Mouse (Mus musculus): ENCODE measurements around the gene Dnmt1. TPM values are rescaled to one million over a fixed set of nuclear protein-coding genes. Genes with fewer than 3 reads are reported as not detected.
A peak's percentile ranks its signal among the peaks of the same experiment; 100 is the strongest.

Gene Dnmt1
- polyA plus RNA-seq, 1 experiment from 2014 or later = 88.1 TPM

DNA sequence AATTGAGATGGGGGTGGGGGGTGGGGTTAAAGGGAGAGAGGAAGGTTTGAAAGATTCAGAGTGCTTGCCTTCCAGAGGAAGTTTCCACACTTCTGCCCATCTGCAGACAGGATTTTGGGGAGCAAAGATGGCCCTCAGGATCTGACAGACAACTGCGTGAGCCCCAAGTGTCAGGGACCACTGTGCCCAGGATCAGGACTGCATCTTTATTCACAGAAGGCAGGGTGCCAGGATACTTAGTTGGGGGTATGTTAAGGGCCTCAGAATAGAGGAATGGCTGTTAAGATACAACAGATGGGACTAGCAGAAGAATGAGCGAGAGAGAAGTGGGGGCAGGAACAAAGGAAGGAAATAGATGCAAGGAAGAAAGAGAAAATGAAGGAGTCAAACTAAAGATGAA, 73.1 kb downstream of the Dnmt1 start:
- Histone ChIP-seq H3K27me3 (ENCODE audit: control insufficient read depth, insufficient read depth, low read length) (no peaks in the 10 kb centered on the region), H3K9ac (replicated peaks; ENCODE audit: low read length) (no peak overlapping the region), H3K4me2 (ENCODE audit: low read depth, low read length) (no peak overlapping the region), H3K27ac (replicated peaks; ENCODE audit: low read depth, low read length) (no peak overlapping the region), H3K4me3 (ENCODE audit: low read depth, low read length) (no peak overlapping the region), H3K36me3 (replicated peaks; ENCODE audit: control insufficient read depth, insufficient read depth, low read depth, low read length) (peaks cover 7% of the 10 kb centered on the region), H3K9me3 (replicated peaks; ENCODE audit: control insufficient read depth, low read length) (no peaks in the 10 kb centered on the region), H3K4me1 (ENCODE audit: control insufficient read depth, insufficient read depth, low read length) (no peaks in the 10 kb centered on the region)
- 98% methylated on average over 2 of the region's 2 CpGs for WGBS
- ATAC-seq (replicated peaks; ENCODE audit: insufficient number of reproducible peaks, low FRiP score, low TSS enrichment, low read depth) (no peak), DNase-seq (ENCODE audit: low spot score) (no peak)

DNA sequence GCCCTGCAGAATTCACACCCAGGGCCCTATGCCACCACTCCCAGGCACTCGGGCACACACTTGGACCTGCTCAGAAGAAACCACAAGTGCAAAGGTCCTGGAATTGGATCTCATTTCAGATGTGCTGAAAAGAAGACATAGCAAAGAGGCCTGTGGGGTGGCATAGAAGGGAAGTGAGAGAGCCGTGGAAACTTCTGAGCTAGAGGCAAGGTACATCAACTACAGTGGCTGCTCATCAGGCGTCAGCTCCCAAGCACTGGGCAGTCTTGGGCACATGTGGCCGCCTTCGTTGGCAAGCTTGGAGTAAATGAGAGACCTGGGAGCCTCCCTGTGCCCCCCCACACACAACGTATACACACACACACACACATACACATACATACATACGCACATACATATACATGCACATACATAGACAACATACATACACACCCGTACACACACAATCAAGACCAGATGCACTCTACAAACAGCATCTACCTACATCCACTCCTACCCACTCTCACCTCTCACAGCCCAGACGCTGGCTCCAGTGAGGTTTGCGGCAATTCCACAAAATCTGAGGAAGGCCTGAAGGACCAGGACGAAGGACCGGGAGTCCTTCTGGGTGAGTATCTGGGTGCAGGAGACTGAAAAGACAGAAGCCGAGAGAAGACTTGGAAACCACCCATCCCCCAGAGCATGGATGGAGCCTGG, 80.4 kb downstream of the Dnmt1 start, which contains the start of gene Angptl6:
Angptl6 (minus strand) TSS at position 631 of the 696 bp plus-strand sequence.
- Histone ChIP-seq H3K9ac (replicated peaks; ENCODE audit: low read length) (peak within 1 kb of the TSS; percentile 72), H3K4me3 (ENCODE audit: low read depth, low read length) (peak within 1 kb of the TSS; percentile 38), H3K27ac (replicated peaks; ENCODE audit: low read depth, low read length) (peak within 1 kb of the TSS; percentile 70), H3K9me3 (replicated peaks; ENCODE audit: control insufficient read depth, low read length) (no peaks in the 10 kb centered on the region), H3K36me3 (replicated peaks; ENCODE audit: control insufficient read depth, insufficient read depth, low read depth, low read length) (no peaks in the 10 kb centered on the region), H3K4me2 (ENCODE audit: low read depth, low read length) (peak within 1 kb of the TSS; percentile 66), H3K27me3 (ENCODE audit: control insufficient read depth, insufficient read depth, low read length) (no peaks in the 10 kb centered on the region), H3K4me1 (ENCODE audit: control insufficient read depth, insufficient read depth, low read length) (no peaks in the 10 kb centered on the region)
- DNase-seq (ENCODE audit: low spot score) = no peak
- 94% methylated on average over 13 of the region's 13 CpGs for WGBS
- no peak for ATAC-seq (replicated peaks; ENCODE audit: insufficient number of reproducible peaks, low FRiP score, low TSS enrichment, low read depth)

DNA sequence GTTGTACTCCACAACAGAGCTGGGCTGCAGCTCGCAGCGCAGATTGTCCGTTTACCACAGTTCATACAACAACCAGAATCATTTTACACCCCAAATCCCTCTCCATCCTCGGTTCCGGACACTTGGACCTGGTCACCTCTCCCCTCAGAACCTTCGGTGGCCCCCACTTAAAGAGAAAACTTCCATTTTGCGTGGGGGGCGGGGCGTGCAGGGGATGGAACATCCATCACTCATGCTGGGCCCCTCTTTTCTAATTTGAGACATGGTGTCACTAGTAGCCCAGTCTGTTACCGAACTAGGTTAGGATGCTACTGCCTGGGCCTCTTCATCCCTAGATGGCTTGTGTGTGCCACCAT, 81.0 kb downstream of the Dnmt1 start:
- H3K27me3 ChIP-seq (ENCODE audit: control insufficient read depth, insufficient read depth, low read length) = no peaks in the 10 kb centered on the region
- H3K4me3 ChIP-seq (ENCODE audit: low read depth, low read length) = peak overlapping the region; percentile 38
- ATAC-seq (replicated peaks; ENCODE audit: insufficient number of reproducible peaks, low FRiP score, low TSS enrichment, low read depth) (peak; percentile 27; the same call in 1 of the 2 replicates), DNase-seq (ENCODE audit: low spot score) (no peak)
- peak overlapping the region; percentile 72 for H3K9ac ChIP-seq (replicated peaks; ENCODE audit: low read length)
- WGBS = 13% methylated on average over 10 of the region's 10 CpGs
- peak overlapping the region; percentile 70 for H3K27ac ChIP-seq (replicated peaks; ENCODE audit: low read depth, low read length)
- no peaks in the 10 kb centered on the region for H3K4me1 ChIP-seq (ENCODE audit: control insufficient read depth, insufficient read depth, low read length)
- peak overlapping the region; percentile 66 for H3K4me2 ChIP-seq (ENCODE audit: low read depth, low read length)
- no peaks in the 10 kb centered on the region for H3K9me3 ChIP-seq (replicated peaks; ENCODE audit: control insufficient read depth, low read length)
- H3K36me3 ChIP-seq (replicated peaks; ENCODE audit: control insufficient read depth, insufficient read depth, low read depth, low read length) = no peaks in the 10 kb centered on the region

DNA sequence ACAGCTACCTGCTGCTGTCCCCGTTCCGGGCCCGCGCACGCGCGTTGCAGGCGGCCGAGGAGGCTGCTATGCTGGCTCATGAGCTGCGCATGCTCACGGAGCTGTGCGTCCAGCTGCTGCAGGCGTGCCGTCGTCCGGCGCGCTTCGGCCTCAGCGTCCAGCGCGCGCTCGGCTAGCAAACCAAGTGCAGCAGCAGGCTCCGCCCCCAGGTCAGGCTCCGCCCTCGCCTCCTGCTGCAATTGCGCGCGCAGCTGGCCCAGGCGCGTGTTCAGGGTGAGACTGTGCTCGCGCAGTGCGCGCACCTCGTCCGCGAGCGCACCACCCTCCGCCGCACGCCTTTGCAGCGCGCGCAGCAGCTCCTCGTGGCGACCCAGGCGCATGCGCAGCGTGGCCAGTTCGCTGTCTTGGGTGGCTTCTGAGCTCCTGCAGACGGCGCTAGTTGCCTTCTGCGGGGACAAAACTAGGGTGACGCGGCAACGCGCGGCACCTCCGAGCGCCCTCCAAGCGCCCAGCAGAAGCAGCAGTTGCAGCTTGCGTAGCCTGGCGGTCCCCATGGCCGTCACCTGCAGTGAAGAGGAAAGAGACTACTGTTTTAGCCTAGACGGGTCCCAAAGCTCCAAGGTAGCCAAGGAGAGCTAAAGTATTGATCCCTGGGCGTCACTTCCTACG, 81.5 kb downstream of the Dnmt1 start:
- DNase-seq (ENCODE audit: low spot score) (peak; percentile 99), ATAC-seq (replicated peaks; ENCODE audit: insufficient number of reproducible peaks, low FRiP score, low TSS enrichment, low read depth) (peak; percentile 95)
- no peaks in the 10 kb centered on the region for H3K27me3 ChIP-seq (ENCODE audit: control insufficient read depth, insufficient read depth, low read length)
- no peaks in the 10 kb centered on the region for H3K36me3 ChIP-seq (replicated peaks; ENCODE audit: control insufficient read depth, insufficient read depth, low read depth, low read length)
- no peaks in the 10 kb centered on the region for H3K9me3 ChIP-seq (replicated peaks; ENCODE audit: control insufficient read depth, low read length)
- peak overlapping the region; percentile 72 for H3K9ac ChIP-seq (replicated peaks; ENCODE audit: low read length)
- H3K27ac ChIP-seq (replicated peaks; ENCODE audit: low read depth, low read length) = peak overlapping the region; percentile 70
- under 1% methylated on average over 68 of the region's 69 CpGs for WGBS
- no peaks in the 10 kb centered on the region for H3K4me1 ChIP-seq (ENCODE audit: control insufficient read depth, insufficient read depth, low read length)
- H3K4me2 ChIP-seq (ENCODE audit: low read depth, low read length) = peak overlapping the region; percentile 66
- peak overlapping the region; percentile 38 for H3K4me3 ChIP-seq (ENCODE audit: low read depth, low read length)

DNA sequence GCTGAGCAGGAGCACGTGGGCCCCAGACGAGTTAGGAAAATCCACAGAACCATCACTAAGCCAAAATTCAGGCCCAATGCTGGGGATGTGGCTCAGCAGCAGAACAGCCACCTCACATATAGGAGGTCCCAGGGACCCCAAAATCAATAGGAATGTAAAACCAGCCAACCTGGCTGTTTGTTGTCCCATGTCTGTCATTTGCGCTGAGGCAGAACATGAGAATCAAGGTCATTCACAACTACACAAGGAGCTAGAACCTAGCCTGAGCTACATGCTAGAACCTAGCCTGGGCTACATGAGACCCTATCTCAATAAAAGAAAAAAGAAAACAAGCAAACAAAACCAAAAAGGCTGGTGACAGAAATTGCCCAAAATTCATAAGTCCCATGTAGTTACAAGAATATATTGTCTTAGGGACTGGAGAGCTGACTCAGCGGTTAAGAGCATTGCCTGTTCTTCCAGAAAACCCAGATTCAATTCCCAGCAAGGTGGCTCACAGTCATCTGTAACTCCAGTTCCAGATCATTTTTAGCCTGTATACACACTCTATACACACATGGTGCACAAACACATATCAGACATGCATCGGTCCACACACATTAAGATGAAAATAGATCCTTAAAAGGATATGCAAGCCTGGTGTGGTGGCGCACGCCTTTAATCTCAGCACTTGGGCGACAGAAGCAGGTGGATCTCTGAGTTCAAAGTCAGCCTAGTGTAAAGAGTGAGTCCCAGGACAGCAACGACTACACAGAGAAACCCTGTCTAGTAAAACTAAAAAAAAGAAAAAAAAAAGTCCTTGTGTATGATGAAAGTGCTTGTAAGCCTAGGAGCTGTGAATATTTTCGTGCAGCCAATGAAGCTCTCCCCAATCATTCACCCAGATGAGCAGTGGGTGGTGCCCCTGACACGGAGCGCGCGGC, 82.3 kb downstream of the Dnmt1 start:
- DNase-seq (ENCODE audit: low spot score) (no peak), ATAC-seq (replicated peaks; ENCODE audit: insufficient number of reproducible peaks, low FRiP score, low TSS enrichment, low read depth) (0 out of 2 replicates have a peak, but pooled peaks have one; percentile 2)
- Histone ChIP-seq H3K4me3 (ENCODE audit: low read depth, low read length) (peak overlapping the region; percentile 38), H3K36me3 (replicated peaks; ENCODE audit: control insufficient read depth, insufficient read depth, low read depth, low read length) (no peaks in the 10 kb centered on the region), H3K27me3 (ENCODE audit: control insufficient read depth, insufficient read depth, low read length) (no peaks in the 10 kb centered on the region), H3K9me3 (replicated peaks; ENCODE audit: control insufficient read depth, low read length) (no peaks in the 10 kb centered on the region), H3K4me1 (ENCODE audit: control insufficient read depth, insufficient read depth, low read length) (no peaks in the 10 kb centered on the region), H3K27ac (replicated peaks; ENCODE audit: low read depth, low read length) (no peak overlapping the region), H3K4me2 (ENCODE audit: low read depth, low read length) (peak overlapping the region; percentile 40), H3K9ac (replicated peaks; ENCODE audit: low read length) (peak overlapping the region; percentile 32; the same call in 1 of the 2 replicates)
- WGBS = 34% methylated on average over 14 of the region's 14 CpGs

DNA sequence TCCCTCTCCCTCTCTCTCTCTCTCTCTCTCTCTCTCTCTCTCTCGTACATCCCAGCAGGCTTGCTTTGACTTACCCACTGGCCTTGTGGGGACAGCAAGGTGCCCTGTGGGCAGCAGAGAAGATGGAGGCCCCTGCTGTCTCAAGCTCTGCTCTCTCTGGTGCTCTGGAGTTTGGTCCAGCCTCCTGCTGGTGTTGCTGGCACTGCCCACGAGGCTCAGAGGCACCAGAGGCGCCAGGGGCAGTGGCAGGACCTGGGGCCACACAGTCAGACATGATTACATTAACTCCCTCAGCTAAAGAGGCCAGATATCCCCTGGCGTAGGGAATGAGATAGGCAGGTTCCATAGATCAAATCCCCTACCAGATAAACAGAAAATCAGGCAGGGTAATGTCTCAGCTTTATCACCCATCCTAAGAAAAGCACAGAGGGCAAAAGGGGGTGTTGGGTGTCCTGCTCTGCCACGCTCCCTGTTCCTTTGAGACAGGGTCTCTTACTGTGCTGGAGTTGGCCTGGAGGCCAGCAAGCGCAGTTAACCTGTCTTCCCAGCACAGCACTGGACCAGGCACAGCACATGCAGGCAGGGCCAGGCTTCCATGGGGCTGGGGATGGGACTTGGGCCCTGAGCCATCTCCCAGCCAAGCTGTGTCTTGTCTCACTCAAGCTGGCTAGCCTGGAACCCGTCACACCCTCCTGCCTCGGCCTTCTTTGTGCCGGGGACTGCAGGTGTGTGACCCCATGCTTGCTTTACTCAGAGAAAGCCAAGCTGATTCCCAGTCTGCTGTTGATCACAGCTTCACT, 83.2 kb downstream of the Dnmt1 start:
- H3K36me3 ChIP-seq (replicated peaks; ENCODE audit: control insufficient read depth, insufficient read depth, low read depth, low read length) = no peaks in the 10 kb centered on the region
- H3K9ac ChIP-seq (replicated peaks; ENCODE audit: low read length) = no peak overlapping the region
- no peak overlapping the region for H3K27ac ChIP-seq (replicated peaks; ENCODE audit: low read depth, low read length)
- 71% methylated on average over 8 of the region's 9 CpGs for WGBS
- H3K27me3 ChIP-seq (ENCODE audit: control insufficient read depth, insufficient read depth, low read length) = no peaks in the 10 kb centered on the region
- H3K4me3 ChIP-seq (ENCODE audit: low read depth, low read length) = no peak overlapping the region
- H3K9me3 ChIP-seq (replicated peaks; ENCODE audit: control insufficient read depth, low read length) = no peaks in the 10 kb centered on the region
- no peaks in the 10 kb centered on the region for H3K4me1 ChIP-seq (ENCODE audit: control insufficient read depth, insufficient read depth, low read length)
- ATAC-seq (replicated peaks; ENCODE audit: insufficient number of reproducible peaks, low FRiP score, low TSS enrichment, low read depth) (no peak), DNase-seq (ENCODE audit: low spot score) (no peak)
- no peak overlapping the region for H3K4me2 ChIP-seq (ENCODE audit: low read depth, low read length)

DNA sequence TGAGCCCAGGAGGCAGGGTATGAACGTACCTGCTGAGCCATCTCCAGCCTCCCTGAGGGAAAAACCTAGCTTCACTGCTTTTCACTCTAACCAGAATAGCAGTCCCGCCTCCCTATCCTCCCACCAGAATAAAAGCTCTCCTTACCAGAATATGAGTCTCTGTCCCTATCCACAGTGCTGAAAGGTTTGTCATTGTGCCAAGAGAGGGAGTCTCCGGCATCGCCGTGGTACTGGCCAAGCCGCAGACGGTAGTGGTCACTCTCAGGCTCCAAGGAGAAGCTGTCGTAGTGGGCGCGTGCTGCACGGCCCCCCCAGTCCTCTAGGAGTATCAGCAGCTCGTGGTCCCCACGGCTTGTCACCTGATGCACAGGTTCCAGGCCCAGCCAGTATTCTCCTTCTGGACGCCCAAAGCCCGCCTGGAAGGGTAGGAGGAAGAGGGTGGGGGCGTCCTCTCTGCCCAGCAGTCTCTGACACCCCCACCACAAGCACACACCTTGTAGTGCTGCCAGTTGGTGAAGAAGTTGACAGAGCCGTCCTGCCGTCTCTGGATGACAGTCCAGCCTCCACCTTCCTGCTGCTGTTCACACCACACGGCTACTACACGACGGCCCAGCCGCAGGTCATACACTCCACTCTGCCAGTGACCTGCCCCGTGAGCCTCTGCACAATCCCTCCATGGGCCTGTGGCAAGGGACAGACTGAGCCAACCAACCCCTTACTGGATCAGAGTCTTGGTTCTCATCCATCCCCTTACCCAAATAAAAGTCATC, 84.5 kb downstream of the Dnmt1 start:
- peak; percentile 38 for DNase-seq (ENCODE audit: low spot score)
- Histone ChIP-seq H3K4me2 (ENCODE audit: low read depth, low read length) (no peak overlapping the region), H3K36me3 (replicated peaks; ENCODE audit: control insufficient read depth, insufficient read depth, low read depth, low read length) (no peaks in the 10 kb centered on the region), H3K9ac (replicated peaks; ENCODE audit: low read length) (no peak overlapping the region), H3K4me3 (ENCODE audit: low read depth, low read length) (no peak overlapping the region), H3K27ac (replicated peaks; ENCODE audit: low read depth, low read length) (no peak overlapping the region), H3K9me3 (replicated peaks; ENCODE audit: control insufficient read depth, low read length) (no peaks in the 10 kb centered on the region), H3K27me3 (ENCODE audit: control insufficient read depth, insufficient read depth, low read length) (no peaks in the 10 kb centered on the region; the same call in 1 of the 2 replicates), H3K4me1 (ENCODE audit: control insufficient read depth, insufficient read depth, low read length) (no peaks in the 10 kb centered on the region)
- 67% methylated on average over 23 of the region's 23 CpGs for WGBS
- no peak for ATAC-seq (replicated peaks; ENCODE audit: insufficient number of reproducible peaks, low FRiP score, low TSS enrichment, low read depth)

Measured in embryonic facial prominence, embryonic 11.5 days (tissue).